Mouse (Mus musculus) layer of hippocampus, postnatal 10 days (tissue): Measurements from ENCODE around the gene Crtam. TPM values are rescaled to one million over a fixed set of nuclear protein-coding genes. Genes with fewer than 3 reads are reported as not detected.

Experiments used
- total RNA-seq, 2 experiments: library from RNA; stranded (reverse); gene quantifications; 2 replicates each; pipeline ENCODE4 v1.2.3; 2021

Crtam gene
- total RNA-seq, 2 experiments from 2014 or later = not detected

Other genes starting within 250 kb of the Crtam start
- gene Hspa8, start 203.6 kb downstream of the Crtam start, total RNA-seq = 1,000 to 10,000 TPM; 1,788 to 2,276 TPM
- gene Bsx, start 130.5 kb downstream of the Crtam start, total RNA-seq = not detected
- under 1 TPM; 0.37 to 0.45 TPM for gene Jhy, start 40.5 kb downstream of the Crtam start, total RNA-seq
- gene Ubash3b, start 157.1 kb upstream of the Crtam start, total RNA-seq = 10 to 100 TPM; 30.7 to 32.6 TPM